Mouse (Mus musculus) macrophage (primary cell): ENCODE results near the gene Sept5. TPM values are rescaled to one million over a fixed set of nuclear protein-coding genes. Genes with fewer than 3 reads are reported as not detected.

Source experiments
- H3K27ac ChIP-seq: fragments of 350-480 bp; formaldehyde crosslinking; 2 replicates; pipeline ENCODE4 v1.9.0; 2021
- H3K36me3 ChIP-seq: fragments of 350-480 bp; formaldehyde crosslinking; 2 replicates; pipeline ENCODE4 v1.9.0; 2021; ENCODE audit errors: inconsistent target
- H3K4me3 ChIP-seq: fragments of 350-480 bp; formaldehyde crosslinking; 2 replicates; pipeline ENCODE4 v1.9.0; 2021; ENCODE audit errors: inconsistent target
- H3K79me2 ChIP-seq: fragments of 350-480 bp; formaldehyde crosslinking; 2 replicates; pipeline ENCODE4 v1.9.0; 2021; ENCODE audit errors: inconsistent target
- WGBS: methylation state at CpG from one replicate; pipeline ENCODE4 v1.1.7; 2026; ENCODE audit warnings: inconsistent platforms; ENCODE audit not compliant: missing documents; 5-methylcytosine and 5-hydroxymethylcytosine counted together
- polyA plus RNA-seq: library from polyadenylated mRNA; stranded (reverse); fragments of 250-400 nt; gene quantifications from 3 replicates; pipeline ENCODE4 v1.2.4, GENCODE M21; 2018; ENCODE audit warnings: inconsistent platforms

The Sept5 gene
- polyA plus RNA-seq, 1 experiment from 2014 or later: 0.36 TPM

GRCm38 (mm10) chr16:18642897-18643296 is 13.1 kb upstream of the Sept5 start:
- Histone ChIP-seq H3K79me2 (no peaks in the 10 kb centered on the region), H3K36me3 (no peaks in the 10 kb centered on the region), H3K27ac (no peak overlapping the region), H3K4me3 (no peak overlapping the region)
- 87% methylated on average over 4 of the region's 4 CpGs for WGBS

- H3K79me2 ChIP-seq: no peaks in the 10 kb centered on the region
- 68% methylated on average over 7 of the region's 7 CpGs for WGBS
- H3K4me3 ChIP-seq: no peak overlapping the region
- no peak overlapping the region for H3K27ac ChIP-seq
- H3K36me3 ChIP-seq: no peaks in the 10 kb centered on the region
Measured at GRCm38 (mm10) chr16:18642291-18642690, 12.5 kb upstream of the Sept5 start.

- 93% methylated on average over 1 of the region's 1 CpGs for WGBS
- H3K79me2 ChIP-seq: no peaks in the 10 kb centered on the region
Measured at GRCm38 (mm10) chr16:18639382-18639929, 9.7 kb upstream of the Sept5 start.

GRCm38 (mm10) chr16:18638396-18638795 is 8.6 kb upstream of the Sept5 start:
- Histone ChIP-seq H3K79me2 (no peaks in the 10 kb centered on the region), H3K4me3 (no peak overlapping the region), H3K36me3 (no peaks in the 10 kb centered on the region), H3K27ac (no peak overlapping the region)
- WGBS: 74% methylated on average over 2 of the region's 2 CpGs

More at GRCm38 (mm10) chr16:18639382-18639929, 9.7 kb upstream of the Sept5 start:
- Histone ChIP-seq H3K27ac (no peak overlapping the region), H3K4me3 (no peak overlapping the region), H3K36me3 (no peaks in the 10 kb centered on the region)

- Histone ChIP-seq H3K27ac (no peak overlapping the region), H3K36me3 (no peaks in the 10 kb centered on the region), H3K79me2 (no peaks in the 10 kb centered on the region), H3K4me3 (no peak overlapping the region)
- WGBS: 87% methylated on average over 3 of the region's 3 CpGs
Measured at GRCm38 (mm10) chr16:18636804-18637203, 7.0 kb upstream of the Sept5 start.

- H3K36me3 ChIP-seq: no peaks in the 10 kb centered on the region
- no peak overlapping the region for H3K27ac ChIP-seq
- H3K4me3 ChIP-seq: no peak overlapping the region
- WGBS: 87% methylated on average over 5 of the region's 5 CpGs
- H3K79me2 ChIP-seq: no peaks in the 10 kb centered on the region
Measured at GRCm38 (mm10) chr16:18636401-18636800, 6.6 kb upstream of the Sept5 start.

GRCm38 (mm10) chr16:18633333-18633732 is 3.6 kb upstream of the Sept5 start:
- Histone ChIP-seq H3K27ac (no peak overlapping the region), H3K4me3 (no peak overlapping the region), H3K79me2 (no peaks in the 10 kb centered on the region), H3K36me3 (no peaks in the 10 kb centered on the region)
- WGBS: 46% methylated on average over 1 of the region's 1 CpGs

- Histone ChIP-seq H3K36me3 (no peaks in the 10 kb centered on the region), H3K27ac (no peak overlapping the region), H3K4me3 (no peak overlapping the region), H3K79me2 (no peaks in the 10 kb centered on the region)
- WGBS: 78% methylated on average over 2 of the region's 2 CpGs
Measured at GRCm38 (mm10) chr16:18632816-18633215, 3.1 kb upstream of the Sept5 start.

GRCm38 (mm10) chr16:18632059-18632458 is 2.3 kb upstream of the Sept5 start:
- no peaks in the 10 kb centered on the region for H3K79me2 ChIP-seq
- WGBS: 30% methylated on average over 3 of the region's 3 CpGs
- H3K36me3 ChIP-seq: no peaks in the 10 kb centered on the region
- H3K4me3 ChIP-seq: no peak overlapping the region
- H3K27ac ChIP-seq: no peak overlapping the region

GRCm38 (mm10) chr16:18631141-18631540 is 1.4 kb upstream of the Sept5 start:
- 65% methylated on average over 7 of the region's 7 CpGs for WGBS
- H3K79me2 ChIP-seq: no peaks in the 10 kb centered on the region
- no peaks in the 10 kb centered on the region for H3K36me3 ChIP-seq
- no peak overlapping the region for H3K27ac ChIP-seq
- no peak overlapping the region for H3K4me3 ChIP-seq

- Histone ChIP-seq H3K27ac (no peak overlapping the region), H3K79me2 (no peaks in the 10 kb centered on the region), H3K36me3 (no peaks in the 10 kb centered on the region), H3K4me3 (no peak overlapping the region)
- 66% methylated on average over 4 of the region's 5 CpGs for WGBS
Measured at GRCm38 (mm10) chr16:18630291-18630690, 537 bp upstream of the Sept5 start.

GRCm38 (mm10) chr16:18628948-18629340 is 810 bp downstream of the Sept5 start:
- 39% methylated on average over 2 of the region's 2 CpGs for WGBS
- no peak overlapping the region for H3K4me3 ChIP-seq
- H3K27ac ChIP-seq: no peak overlapping the region
- H3K79me2 ChIP-seq: no peaks in the 10 kb centered on the region
- no peaks in the 10 kb centered on the region for H3K36me3 ChIP-seq

GRCm38 (mm10) chr16:18628206-18628947 is 1.4 kb downstream of the Sept5 start:
- Histone ChIP-seq H3K79me2 (no peaks in the 10 kb centered on the region), H3K4me3 (no peak overlapping the region), H3K27ac (no peak overlapping the region), H3K36me3 (no peaks in the 10 kb centered on the region)
- WGBS: 94% methylated on average over 7 of the region's 7 CpGs

GRCm38 (mm10) chr16:18627163-18627562 is 2.6 kb downstream of the Sept5 start:
- Histone ChIP-seq H3K4me3 (no peak overlapping the region), H3K27ac (no peak overlapping the region), H3K36me3 (no peaks in the 10 kb centered on the region), H3K79me2 (no peaks in the 10 kb centered on the region)
- WGBS: 69% methylated on average over 3 of the region's 3 CpGs

- H3K27ac ChIP-seq: no peak within 1 kb of the TSS
- H3K4me3 ChIP-seq: no peak within 1 kb of the TSS
- H3K36me3 ChIP-seq: no peaks in the 10 kb centered on the region
- WGBS: under 1% methylated on average over 65 of the region's 65 CpGs
- no peaks in the 10 kb centered on the region for H3K79me2 ChIP-seq
Measured at GRCm38 (mm10) chr16:18626376-18626878, 3.3 kb downstream of the Sept5 start, which contains the start of gene Gm49601. Gm49601 (minus strand) TSS chr16:18626427.
